Mouse (Mus musculus): ENCODE measurements around the gene Olfr1253. TPM values are rescaled to one million over a fixed set of nuclear protein-coding genes. Genes with fewer than 3 reads are reported as not detected.

Gene Olfr1253
- not detected for total RNA-seq (2018; cell fraction: chromatin; rRNA removed)
- not detected for total RNA-seq (2018; cell fraction: cytosol; rRNA removed)
- not detected for total RNA-seq (2018; cell fraction: nucleus; rRNA removed)
- polyA plus RNA-seq (2018) = not detected in 3 replicates

DNA sequence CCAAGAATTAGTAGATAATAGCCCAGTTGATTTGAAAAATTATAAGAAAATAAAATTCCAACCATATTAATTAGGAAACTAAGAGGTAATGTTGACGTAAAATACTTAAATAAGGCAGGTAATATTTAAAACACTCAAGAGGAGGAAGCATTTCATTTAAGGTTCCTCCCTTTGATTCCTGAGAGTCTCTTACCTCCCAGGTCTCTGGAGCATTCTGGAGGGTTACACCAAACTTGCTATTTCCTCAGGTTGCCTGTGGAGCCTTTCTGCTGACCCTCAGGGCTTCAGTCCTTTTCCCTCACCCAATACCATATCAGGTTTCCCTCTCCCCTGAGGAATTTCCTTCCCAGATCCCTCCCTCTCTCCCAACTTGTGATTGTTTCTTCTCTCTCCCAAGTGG lies at the start of gene Olfr1253:
Gene Olfr1253 (minus strand): TSS at position 101 of the 400 bp plus-strand sequence.
- H3K79me2 ChIP-seq (ENCODE audit: inconsistent target) = no peaks in the 10 kb centered on the region
- no peak within 1 kb of the TSS for H3K4me3 ChIP-seq (ENCODE audit: inconsistent target)
- WGBS (ENCODE audit: missing documents) = no CpG with 5 or more reads among the region's 1 CpGs
- no peak within 1 kb of the TSS for H3K27ac ChIP-seq
- no peaks in the 10 kb centered on the region for H3K36me3 ChIP-seq (ENCODE audit: inconsistent target)

DNA sequence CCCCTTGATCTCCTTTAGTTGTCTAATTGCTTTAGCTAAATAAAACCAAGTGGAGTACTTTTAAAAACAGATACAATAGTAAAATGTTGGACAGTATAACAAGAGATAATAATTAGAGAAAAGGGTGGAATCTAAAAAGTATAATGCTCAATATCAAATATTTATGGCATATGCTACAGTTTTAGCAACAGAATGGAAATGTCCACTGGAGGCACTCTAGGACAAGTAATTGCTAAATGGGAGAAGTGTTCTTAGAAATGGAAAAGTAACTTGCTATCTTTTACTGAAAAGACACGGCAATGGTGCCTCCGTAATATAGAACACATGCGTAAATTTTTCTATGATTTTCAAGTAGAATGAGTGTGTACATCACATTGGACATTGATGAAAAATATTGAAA lies 42.7 kb upstream of the Olfr1253 start:
- Histone ChIP-seq H3K79me2 (ENCODE audit: inconsistent target) (no peaks in the 10 kb centered on the region), H3K27ac (no peak overlapping the region), H3K4me3 (ENCODE audit: inconsistent target) (no peak overlapping the region), H3K36me3 (ENCODE audit: inconsistent target) (no peaks in the 10 kb centered on the region)
- 86% methylated on average over 3 of the region's 3 CpGs for WGBS (ENCODE audit: missing documents)

DNA sequence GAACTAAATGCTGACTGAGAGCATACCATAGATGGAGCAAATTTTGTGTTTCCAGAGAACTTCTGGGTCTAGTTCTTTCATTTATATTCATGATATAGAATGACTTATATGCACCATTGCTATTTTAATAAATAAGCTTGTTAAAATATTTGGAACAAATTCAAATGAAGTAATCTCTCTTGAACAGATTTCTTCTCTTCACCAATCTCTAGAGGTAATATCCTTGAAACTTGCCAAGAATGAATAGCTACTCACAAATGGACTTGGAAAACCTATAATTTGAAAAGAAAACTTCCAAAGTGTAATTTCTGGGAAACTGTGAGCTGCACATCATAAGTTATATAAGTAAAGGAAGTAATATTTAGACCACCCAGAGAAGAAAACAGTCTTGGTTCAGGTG lies 36.6 kb upstream of the Olfr1253 start, which contains the start of gene Olfr1254:
Gene Olfr1254 (minus strand): TSS at position 101 of the 400 bp plus-strand sequence.
- no peaks in the 10 kb centered on the region for H3K79me2 ChIP-seq (ENCODE audit: inconsistent target)
- no peaks in the 10 kb centered on the region for H3K36me3 ChIP-seq (ENCODE audit: inconsistent target)
- H3K4me3 ChIP-seq (ENCODE audit: inconsistent target) = no peak within 1 kb of the TSS
- no peak within 1 kb of the TSS for H3K27ac ChIP-seq

DNA sequence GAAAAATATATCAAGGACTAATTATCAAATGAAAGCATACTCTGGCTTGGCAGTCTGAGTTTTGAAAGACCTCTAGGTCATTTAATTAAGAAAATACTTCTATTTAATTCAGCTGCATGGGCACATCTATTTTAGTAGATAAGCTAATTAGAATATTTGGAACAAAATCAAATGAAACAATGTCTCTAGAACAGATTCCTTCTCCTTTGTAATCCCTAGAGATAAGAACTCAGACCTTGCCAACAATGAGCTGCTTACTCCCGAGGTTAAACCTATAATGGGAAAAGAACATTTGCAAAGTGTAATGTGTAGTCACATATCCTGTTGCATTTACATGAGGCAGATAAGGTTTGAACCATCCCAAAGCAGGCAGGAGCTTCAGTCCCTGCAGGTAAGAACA lies 32.0 kb downstream of the Olfr1253 start, which contains the start of gene Olfr1252:
Gene Olfr1252 (minus strand): TSS at position 101 of the 400 bp plus-strand sequence.
- Histone ChIP-seq H3K4me3 (ENCODE audit: inconsistent target) (no peak within 1 kb of the TSS), H3K36me3 (ENCODE audit: inconsistent target) (no peaks in the 10 kb centered on the region), H3K27ac (no peak within 1 kb of the TSS), H3K79me2 (ENCODE audit: inconsistent target) (no peaks in the 10 kb centered on the region)
- WGBS (ENCODE audit: missing documents) = 56% methylated on average over 1 of the region's 1 CpGs

Other genes with a start within 250 kb of the Olfr1253 start
- not detected in 3 replicates for gene Olfr1243, start 225.6 kb downstream of the Olfr1253 start, polyA plus RNA-seq (2018)
- not detected in 3 replicates for gene Olfr1245, start 178.6 kb downstream of the Olfr1253 start, polyA plus RNA-seq (2018)
- gene Olfr1246, start 163.9 kb downstream of the Olfr1253 start, polyA plus RNA-seq (2018) = not detected in 3 replicates
- gene Olfr1247, start 143.0 kb downstream of the Olfr1253 start, polyA plus RNA-seq (2018) = not detected in 3 replicates
- not detected in 3 replicates for gene Olfr1248, start 138.8 kb downstream of the Olfr1253 start, polyA plus RNA-seq (2018)
- gene Olfr1249, start 122.1 kb downstream of the Olfr1253 start, polyA plus RNA-seq (2018) = not detected in 3 replicates
- gene Olfr1250, start 95.6 kb downstream of the Olfr1253 start, polyA plus RNA-seq (2018) = not detected in 3 replicates
- not detected in 3 replicates for gene Olfr1251, start 85.2 kb downstream of the Olfr1253 start, polyA plus RNA-seq (2018)
- not detected in 3 replicates for gene Olfr1252, start 32.1 kb downstream of the Olfr1253 start, polyA plus RNA-seq (2018)
- gene Olfr1254, start 36.5 kb upstream of the Olfr1253 start, polyA plus RNA-seq (2018) = not detected in 3 replicates
- not detected in 3 replicates for gene Olfr1255, start 55.0 kb upstream of the Olfr1253 start, polyA plus RNA-seq (2018)
- gene Olfr1256, start 84.5 kb upstream of the Olfr1253 start, polyA plus RNA-seq (2018) = not detected in 3 replicates
- gene Olfr48, start 91.1 kb upstream of the Olfr1253 start, polyA plus RNA-seq (2018) = not detected in 3 replicates
- not detected in 3 replicates for gene Olfr1257, start 121.3 kb upstream of the Olfr1253 start, polyA plus RNA-seq (2018)
- not detected in 3 replicates for gene Olfr1258, start 170.2 kb upstream of the Olfr1253 start, polyA plus RNA-seq (2018)
- gene Olfr1259, start 191.6 kb upstream of the Olfr1253 start, polyA plus RNA-seq (2018) = not detected in 3 replicates
- gene Olfr1260, start 217.2 kb upstream of the Olfr1253 start, polyA plus RNA-seq (2018) = not detected in 3 replicates
- not detected in 3 replicates for gene Olfr1261, start 234.1 kb upstream of the Olfr1253 start, polyA plus RNA-seq (2018)
- gene Olfr1262, start 243.1 kb upstream of the Olfr1253 start, polyA plus RNA-seq (2018) = not detected in 3 replicates